Mouse (Mus musculus) c-Kit-negative CD71-positive TER-119-positive erythroid progenitor cells, embryonic 14.5 days (primary cell): ENCODE measurements around the gene Sdccag8.
"Not testable (repeated sequence)": the region's sequence is repeated elsewhere in the genome, so short reads cannot be mapped to it uniquely, and the experiment has no call there.

Experiments
- DNase-seq: peaks from one replicate; pipeline ENCODE4 v3.0.0-alpha.2; 2013; ENCODE audit warnings: low read depth, low spot score

Gene Sdccag8

GRCm38 (mm10) chr1:176827945-176828485 is 13.6 kb downstream of the Sdccag8 start:
- DNase-seq, result no peak

GRCm38 (mm10) chr1:176828666-176829065 is 14.2 kb downstream of the Sdccag8 start:
- DNase-seq, result no peak

DNA sequence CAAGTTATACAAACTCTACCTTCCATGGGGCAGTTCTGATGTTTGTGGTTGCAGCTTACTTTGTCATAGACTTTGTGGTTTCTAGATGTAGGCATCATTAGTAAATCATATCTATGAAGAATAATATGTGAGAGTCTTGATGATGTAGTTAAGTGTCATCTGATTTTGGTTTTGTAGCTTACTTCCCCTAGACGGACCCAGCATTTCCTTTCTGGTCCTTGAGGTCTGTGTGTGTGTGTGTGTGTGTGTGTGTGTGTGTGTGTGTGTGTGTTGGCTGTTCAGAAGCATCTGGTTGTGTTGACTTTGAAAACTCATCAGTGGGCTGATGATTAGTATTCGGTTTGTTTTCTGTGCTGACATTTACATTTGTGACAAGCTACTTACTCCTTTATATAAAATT is 17.6 kb downstream of the Sdccag8 start:
- DNase-seq, result no peak

DNA sequence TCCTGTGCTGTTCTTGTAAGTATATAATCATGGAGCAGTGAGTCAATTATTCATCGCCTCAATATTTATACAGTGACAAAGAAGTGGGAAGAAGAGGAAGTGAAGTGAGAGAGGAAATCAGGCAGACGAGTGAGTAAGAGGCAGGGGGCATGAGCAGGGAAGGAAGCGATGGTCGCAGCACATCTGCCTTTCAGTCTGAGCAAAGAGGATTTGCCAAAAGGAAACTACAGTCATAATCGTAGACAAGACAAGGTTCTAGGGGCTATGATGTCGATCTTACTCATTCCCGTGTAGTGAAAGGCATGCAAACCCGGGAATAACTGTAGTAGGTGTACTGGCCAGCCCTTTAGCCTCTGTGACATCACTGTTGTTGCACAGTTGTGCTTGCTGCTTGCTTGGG is 18.1 kb downstream of the Sdccag8 start:
- DNase-seq, result no peak

- no peak for DNase-seq
These were observed 18.8 kb downstream of the Sdccag8 start for GRCm38 (mm10) chr1:176833257-176833656.

DNA sequence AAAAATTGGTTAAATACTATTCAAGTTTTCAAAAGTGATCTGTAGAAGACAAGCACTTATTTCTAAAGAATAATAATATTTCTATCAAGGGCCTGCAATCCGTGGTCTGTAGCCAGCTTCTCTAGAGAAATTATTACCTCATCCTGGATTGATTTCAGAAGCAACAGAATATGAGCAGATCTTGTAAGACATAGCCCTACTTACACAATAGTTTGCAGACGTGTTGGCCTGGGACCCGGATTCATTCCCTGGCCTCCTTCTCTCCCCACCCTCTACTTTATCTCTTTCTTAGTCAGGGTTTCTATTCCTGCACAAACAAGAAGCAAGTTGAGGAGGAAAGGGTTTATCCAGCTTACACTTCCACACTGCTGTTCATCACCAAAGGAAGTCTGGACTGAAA is 19.5 kb downstream of the Sdccag8 start:
- no peak for DNase-seq

GRCm38 (mm10) chr1:176834880-176835279 is 20.4 kb downstream of the Sdccag8 start:
- no peak for DNase-seq

- no peak for DNase-seq
These were observed 21.2 kb downstream of the Sdccag8 start for GRCm38 (mm10) chr1:176835501-176836294.

DNA sequence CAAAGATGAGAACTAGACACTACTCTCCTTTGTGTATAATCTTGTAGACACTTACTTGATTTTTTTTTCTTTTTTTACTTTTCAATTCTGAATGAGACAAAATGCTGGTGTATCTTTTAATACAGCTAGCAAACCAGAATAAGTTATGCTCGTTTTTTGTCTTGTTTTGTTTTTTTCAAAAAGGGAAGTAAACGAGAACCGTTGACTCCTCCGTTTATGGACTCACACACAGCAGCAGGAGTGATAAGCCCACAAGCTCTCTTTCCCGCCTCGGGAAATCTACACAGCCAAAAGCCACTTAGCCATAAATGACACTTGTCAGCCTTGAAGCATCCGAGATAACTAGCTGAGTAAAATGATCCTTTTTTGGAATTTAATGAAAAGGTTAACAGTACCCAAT is 22.1 kb downstream of the Sdccag8 start:
- not testable (repeated sequence) for DNase-seq

GRCm38 (mm10) chr1:176845082-176845977 is 30.9 kb downstream of the Sdccag8 start:
- DNase-seq, result no peak

GRCm38 (mm10) chr1:176847118-176847859 is 32.8 kb downstream of the Sdccag8 start:
- no peak for DNase-seq

DNA sequence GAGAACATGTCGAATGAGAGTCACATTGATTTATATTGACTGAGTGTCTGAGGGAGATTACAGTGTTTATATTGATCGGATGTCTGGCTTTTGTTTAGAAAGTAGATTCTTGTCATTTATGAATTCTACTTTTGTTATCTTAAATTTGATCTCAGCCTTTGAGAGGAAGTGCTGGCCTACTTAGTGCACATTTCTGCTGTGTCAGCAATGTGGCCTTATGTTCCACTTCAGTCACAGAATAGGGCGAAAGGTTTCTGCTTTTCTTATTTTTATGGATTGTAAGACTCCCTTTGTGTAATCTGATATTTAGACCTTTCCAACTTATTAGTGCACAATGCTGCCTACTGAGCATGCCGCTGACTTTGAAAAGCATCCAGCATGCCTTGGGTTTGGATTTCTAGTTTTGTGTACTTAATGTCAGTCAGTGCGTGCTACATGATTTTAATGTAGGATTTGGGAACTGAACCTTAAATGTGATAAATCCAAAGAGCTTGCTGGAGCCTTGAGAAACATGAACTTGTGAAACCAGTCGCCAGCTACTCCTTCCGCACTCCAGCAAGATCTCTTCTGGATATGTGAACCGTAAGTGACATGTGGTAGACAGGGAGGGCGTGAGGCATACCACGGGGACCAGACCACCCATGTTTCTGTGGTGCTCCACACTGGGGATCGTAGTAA is 34.3 kb downstream of the Sdccag8 start:
- no peak for DNase-seq

DNA sequence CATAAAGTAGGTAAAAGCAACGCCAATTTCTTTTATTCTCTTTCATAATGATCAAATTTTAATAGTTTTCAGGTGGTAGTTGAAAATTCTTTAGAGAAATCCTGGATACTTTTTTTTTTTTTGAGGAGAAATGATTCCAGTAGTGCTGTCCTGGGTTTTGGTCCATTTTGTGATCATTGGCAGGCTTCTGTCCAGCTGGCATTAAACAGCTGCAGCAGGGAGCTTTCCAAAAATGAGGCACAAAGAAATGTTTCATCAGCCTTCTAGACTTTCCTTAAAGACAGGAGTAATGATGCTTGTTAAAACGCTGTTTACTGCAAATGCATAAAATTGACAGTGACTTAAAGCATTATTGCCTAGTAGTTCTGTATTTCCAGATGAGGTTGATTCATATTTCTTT is 34.9 kb downstream of the Sdccag8 start:
- no peak for DNase-seq

GRCm38 (mm10) chr1:176851401-176851800 is 36.9 kb downstream of the Sdccag8 start:
- DNase-seq, result no peak

GRCm38 (mm10) chr1:176852813-176853590 is 38.5 kb downstream of the Sdccag8 start:
- no peak for DNase-seq

DNA sequence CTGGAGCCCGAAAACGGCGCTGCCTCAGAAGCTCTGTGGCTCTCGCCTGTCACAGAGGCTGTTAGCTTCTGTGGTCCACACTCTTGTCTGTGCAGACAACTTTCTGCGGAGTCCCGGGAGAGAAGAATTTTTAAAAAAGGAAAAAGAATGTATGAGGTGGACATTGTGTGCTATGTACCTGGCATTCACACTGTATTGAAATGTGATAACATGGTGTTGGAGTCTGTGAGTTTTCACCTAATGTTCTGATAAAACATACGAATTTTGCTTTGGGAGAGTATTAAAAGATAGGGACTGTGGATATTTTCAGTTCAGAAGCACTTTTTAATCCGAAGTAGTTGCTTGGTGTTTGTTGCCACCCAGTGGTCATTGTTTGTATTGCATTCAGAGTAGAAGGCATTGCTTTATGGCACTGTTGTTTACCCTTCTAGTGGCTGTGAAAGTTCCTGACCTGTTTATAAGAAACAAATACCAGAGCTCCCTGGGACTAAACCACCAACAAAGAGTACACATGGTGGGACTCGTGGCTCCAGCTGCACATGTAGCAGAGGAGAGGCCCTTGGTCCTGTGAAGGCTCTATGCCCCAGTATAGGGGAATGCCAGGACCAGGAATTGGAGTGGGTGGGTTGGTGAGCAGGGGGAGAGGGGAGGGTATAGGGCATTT is 47.7 kb downstream of the Sdccag8 start:
- peak; percentile 54 for DNase-seq

GRCm38 (mm10) chr1:176870501-176870900 is 56.0 kb downstream of the Sdccag8 start:
- no peak for DNase-seq

GRCm38 (mm10) chr1:176871975-176872374 is 57.5 kb downstream of the Sdccag8 start:
- DNase-seq, result no peak

- DNase-seq, result no peak
These were observed 59.0 kb downstream of the Sdccag8 start for GRCm38 (mm10) chr1:176873463-176873862.

- DNase-seq, result no peak
These were observed 59.7 kb downstream of the Sdccag8 start for GRCm38 (mm10) chr1:176874155-176874554.
